Mouse (Mus musculus) inflammation-experienced regulatory T-cells (primary cell): Measurements from ENCODE around the gene Zbed6. TPM values are rescaled to one million over a fixed set of nuclear protein-coding genes. Genes with fewer than 3 reads are reported as not detected.

ENCODE experiments used
- polyA plus RNA-seq, 2 experiments: library from polyadenylated mRNA; unstranded; fragments of 100-300 nt; shearing (Covaris generic); gene quantifications; one replicate each; pipeline ENCODE4 v1.2.1; 2017

Gene Zbed6
- not detected for polyA plus RNA-seq

DNA sequence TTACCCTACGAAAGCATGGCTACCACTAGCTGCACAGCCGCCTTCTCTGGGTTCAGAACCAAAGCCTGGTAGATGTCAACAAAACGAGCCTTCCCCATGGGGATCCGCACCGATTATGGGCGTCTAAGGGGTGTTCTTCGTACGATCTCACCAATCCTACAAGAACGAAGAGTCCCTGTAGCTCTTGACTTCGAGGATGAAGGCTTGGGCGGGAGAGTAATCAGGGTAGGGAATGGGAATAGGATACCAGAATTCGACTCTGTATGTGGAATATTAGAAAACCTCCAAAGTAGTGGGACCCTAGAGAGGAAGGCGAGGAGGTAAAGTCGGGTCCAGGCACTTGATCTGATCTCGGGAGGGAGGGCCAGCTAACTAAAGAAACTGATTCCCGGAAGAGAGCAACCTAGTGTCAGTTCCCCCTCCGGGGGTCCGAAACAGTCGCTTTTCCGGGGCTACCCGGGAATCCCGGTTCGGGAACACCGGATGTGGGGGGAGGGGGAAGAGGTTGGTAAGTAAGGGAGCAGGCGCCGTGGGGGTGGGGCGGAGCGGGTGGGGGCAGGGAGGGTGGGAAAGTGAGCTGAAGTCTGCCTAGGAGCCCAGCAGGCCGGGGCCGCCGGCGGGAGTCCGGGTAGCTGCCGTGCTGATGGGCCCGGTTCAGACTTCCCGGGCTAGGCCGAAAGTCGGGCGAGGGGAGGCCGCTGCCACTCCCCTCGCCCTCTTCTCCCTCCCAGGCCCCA, at the start of gene Zbed6:
Gene Zbed6, minus strand, starts transcription at position 420 of the 737 bp plus-strand sequence.

DNA sequence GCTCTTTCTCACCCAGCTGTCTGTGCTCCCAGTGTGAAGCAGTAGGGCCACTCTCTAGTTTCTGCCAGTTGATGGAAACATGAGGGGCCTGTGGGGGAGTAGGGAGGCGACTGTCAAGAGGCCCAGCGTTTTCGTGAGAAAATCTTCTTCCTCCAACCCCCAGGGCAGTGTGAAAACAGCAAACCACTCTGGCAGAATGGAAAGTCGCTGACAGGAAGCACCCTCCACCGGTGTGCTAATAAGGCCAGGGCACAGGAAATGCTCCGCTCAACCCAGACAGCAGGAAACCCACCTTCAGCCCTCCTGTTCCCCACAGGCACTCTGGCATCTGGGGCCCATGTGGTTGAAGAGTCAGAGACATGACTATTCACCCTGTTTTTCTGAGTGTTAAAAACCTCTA, 29.2 kb upstream of the Zbed6 start, which contains the start of gene Lax1:
Gene Lax1, minus strand, starts transcription at position 212 of the 400 bp plus-strand sequence.

DNA sequence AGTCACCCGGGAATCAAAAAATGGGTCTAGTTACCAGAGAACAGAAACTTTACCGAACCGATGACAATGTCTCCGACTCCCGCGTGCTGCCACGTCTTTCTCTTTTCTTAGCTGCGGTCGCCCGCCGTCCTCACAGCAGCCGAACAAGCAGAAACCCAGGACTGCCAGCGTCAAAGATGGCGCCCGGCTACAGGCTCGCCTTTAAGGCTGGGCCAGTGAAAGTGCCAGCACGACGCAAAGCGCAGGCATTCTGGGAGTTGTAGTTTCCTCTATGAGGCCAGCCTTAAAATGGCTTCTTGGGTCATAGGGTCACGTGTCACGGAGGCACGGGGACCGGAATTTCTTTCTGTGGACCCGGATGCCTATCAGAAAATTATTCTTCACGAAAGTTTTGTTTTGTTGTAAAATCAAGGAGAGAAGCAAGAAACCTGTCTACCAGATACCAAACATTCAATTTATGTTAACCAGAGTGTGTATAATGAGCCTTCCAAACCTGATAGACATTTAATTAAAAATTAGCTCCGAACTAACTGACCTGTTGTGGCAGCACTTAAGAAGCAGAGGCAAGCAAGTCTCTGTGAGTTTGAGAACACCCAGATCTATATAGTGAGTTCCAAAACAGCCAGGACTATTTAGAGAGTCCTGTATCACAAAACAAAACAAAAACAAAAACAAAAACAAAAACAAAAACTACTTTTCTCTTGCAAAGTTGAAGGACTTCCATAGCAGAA, 683 bp upstream of the Zbed6 start, which contains the start of gene Gm38394:
Gene Gm38394, minus strand, starts transcription at position 116 of the 731 bp plus-strand sequence.

DNA sequence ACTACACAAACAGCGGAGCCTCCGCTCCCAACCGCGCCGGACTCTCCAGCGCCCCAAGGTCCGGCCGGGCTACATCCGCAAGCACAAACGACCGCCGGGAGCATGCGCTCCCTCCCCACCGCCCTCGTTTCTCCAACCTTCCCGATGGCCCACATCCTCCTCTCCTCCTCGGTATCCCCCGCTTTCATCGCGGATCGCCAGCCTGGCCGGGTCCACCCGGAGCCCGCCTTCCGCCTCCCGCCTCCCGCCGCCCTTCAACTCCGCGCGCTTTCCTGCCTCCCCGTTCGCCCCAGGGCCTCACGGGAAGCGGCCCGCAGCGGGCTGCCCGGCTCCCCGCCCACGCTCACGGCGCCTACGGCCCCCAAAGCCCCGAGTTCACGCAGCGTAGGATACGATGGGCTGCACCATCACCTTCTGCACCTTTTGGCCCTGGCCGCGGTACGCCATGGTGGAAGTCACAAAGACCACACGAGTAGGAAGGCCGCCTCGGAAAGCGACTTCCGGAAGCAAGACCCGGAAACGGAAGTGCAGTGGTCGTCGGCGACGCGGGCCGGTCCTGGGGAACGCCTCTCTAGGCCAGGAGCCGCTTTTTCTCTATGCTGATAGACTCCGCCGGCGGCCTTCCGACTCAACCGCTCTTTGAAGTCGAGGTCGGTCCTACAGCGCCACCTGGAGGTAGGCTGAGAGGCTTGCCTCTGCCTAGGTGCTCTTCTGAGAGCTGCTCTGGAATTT, 50.7 kb downstream of the Zbed6 start, which contains the start of gene Snrpe:
Gene Snrpe, minus strand, starts transcription at position 521 of the 732 bp plus-strand sequence.

Other genes starting within 250 kb of the Zbed6 start
- under 1 TPM in 1 of 2 experiments, not detected in 1; 0.19 TPM for gene Sox13, start 236.5 kb downstream of the Zbed6 start, polyA plus RNA-seq
- 100 to 1,000 TPM; 255 to 265 TPM for gene Snrpe, start 50.6 kb downstream of the Zbed6 start, polyA plus RNA-seq
- 1 to 10 TPM; 1.5 TPM for gene Gm38394, start 433 bp upstream of the Zbed6 start, polyA plus RNA-seq
- gene Lax1, start 29.2 kb upstream of the Zbed6 start, polyA plus RNA-seq = 100 to 1,000 TPM; 147 to 154 TPM
- 10 to 100 TPM in 1 of 2 experiments, 1 to 10 TPM in 1; 8.7 to 14.1 TPM for gene Atp2b4, start 140.2 kb upstream of the Zbed6 start, polyA plus RNA-seq
- gene Optc, start 247.1 kb upstream of the Zbed6 start, polyA plus RNA-seq = under 1 TPM in 1 of 2 experiments, not detected in 1; 0.58 TPM